Mouse (Mus musculus) 416B (cell line): ENCODE measurements around the gene Pom121l12.

ENCODE experiments used
- DNase-seq: peaks from one replicate; pipeline ENCODE4 v3.0.0; 2011; ENCODE audit warnings: low read depth

Gene Pom121l12

DNA sequence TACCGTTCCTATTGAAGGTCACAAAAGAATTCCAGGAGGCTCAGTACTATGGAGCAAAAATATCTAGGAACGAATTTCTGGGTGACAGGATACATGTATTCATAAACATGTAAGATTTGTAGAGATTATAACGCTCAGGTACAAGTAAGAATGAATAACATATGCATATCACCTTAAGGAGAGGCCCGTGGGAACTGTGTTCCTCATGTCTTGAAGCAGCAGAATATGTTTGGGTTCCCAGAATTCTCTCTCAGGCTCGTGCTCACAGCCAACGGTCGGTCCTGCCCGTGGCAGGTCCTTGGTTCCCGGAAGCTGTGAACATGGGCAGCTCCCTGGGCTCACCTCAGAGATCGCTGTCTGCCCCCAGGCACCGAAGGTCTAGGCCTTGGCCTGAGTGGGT, at the start of gene Pom121l12:
TSS of gene Pom121l12 (plus strand) at position 301 of the 400 bp plus-strand sequence.
- DNase-seq: no peak

DNA sequence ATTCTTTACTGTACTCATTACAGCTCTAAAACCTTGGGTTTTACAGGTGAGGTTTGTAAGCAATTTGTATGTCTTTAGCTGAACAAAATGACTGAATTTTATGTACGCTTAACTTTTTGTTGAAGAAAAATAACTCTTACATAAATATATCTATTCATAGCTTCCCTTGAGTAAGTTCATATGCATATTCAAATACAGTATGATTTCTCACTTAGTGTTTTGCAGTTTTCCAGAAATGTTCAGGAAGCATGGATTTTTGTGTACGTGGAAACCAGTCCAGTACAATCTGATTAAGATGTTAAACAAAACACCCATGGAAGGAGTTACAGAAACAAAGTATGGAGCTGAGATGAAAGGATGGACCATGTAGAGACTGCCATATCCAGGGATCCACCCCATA, 12.8 kb downstream of the Pom121l12 start:
- DNase-seq: no peak
